ENCODE assay signal across 9 mouse cellular contexts in genomic region chr6:38650263-38650937, GRCm38 (mm10). TPM values are rescaled to one million over a fixed set of nuclear protein-coding genes. Genes with fewer than 3 reads are reported as not detected.
DNase-seq lines count a peak whose midpoint lies in the region; ATAC-seq and TF ChIP-seq lines count a peak whose summit lies in the region.
"Had no signal": no experiment of that assay in that cellular context is flagged by ENCODE, and none has a peak within 500 bp of the region (broad histone marks: within the 10 kb centered on the region; RNA-seq: fewer than 3 reads in every experiment).

No protein-coding gene starts in this region.

- no peaks in the 10 kb centered on the region for H3K27me3 ChIP-seq in MEL (ENCODE audit: control insufficient read depth in 1 of 2, insufficient read depth in 2 of 2, low read length in 2 of 2)
- no peaks in the 10 kb centered on the region; the same call in 1 of the 2 replicates for H3K27me3 ChIP-seq in hindbrain, embryonic 13.5 days
- H3K27me3 ChIP-seq: limb, embryonic 12.5 days had no signal

- TF ChIP-seq EP300 in MEL (IDR thresholded peaks at IDR 0.05; ENCODE audit: low read depth in 1 of 2, low read length in 2 of 2): no peak

- peak; percentile 94 for TF ChIP-seq RAD21 in MEL (IDR thresholded peaks at IDR 0.05; ENCODE audit: low read depth, low read length)

- peaks cover 0 to 4% of the 10 kb centered on the region in 2 experiments; a peak in 1 of 4 replicates for H3K36me3 ChIP-seq in MEL (ENCODE audit: control insufficient read depth in 1 of 2, insufficient read depth in 2 of 2, low read length in 2 of 2)
- no peaks in the 10 kb centered on the region for H3K36me3 ChIP-seq in hindbrain, embryonic 13.5 days
- H3K36me3 ChIP-seq: limb, embryonic 12.5 days had no signal

- TF ChIP-seq POLR2A in MEL (IDR thresholded peaks at IDR 0.05; ENCODE audit: control insufficient read depth in 1 of 2, insufficient read depth in 1 of 2, low read depth in 1 of 2, low read length in 2 of 2, poor library complexity in 1 of 2): no peak

- no peak overlapping the region for H3K4me3 ChIP-seq in MEL (ENCODE audit: control insufficient read depth in 1 of 2, insufficient read depth in 1 of 2, low read depth in 2 of 2, low read length in 2 of 2)
- no peak overlapping the region for H3K4me3 ChIP-seq in hindbrain, embryonic 13.5 days
- H3K4me3 ChIP-seq: limb, embryonic 12.5 days had no signal

- no peak overlapping the region for H3K4me2 ChIP-seq in hindbrain, embryonic 13.5 days
- H3K4me2 ChIP-seq: limb, embryonic 12.5 days had no signal

- H3K27ac ChIP-seq in MEL (ENCODE audit: control insufficient read depth, low read depth, low read length): no peak overlapping the region
- no peak overlapping the region for H3K27ac ChIP-seq in hindbrain, embryonic 13.5 days
- H3K27ac ChIP-seq: limb, embryonic 12.5 days had no signal

- H3K9me3 ChIP-seq in MEL (replicated peaks; ENCODE audit: insufficient read depth, low read length): no peaks in the 10 kb centered on the region
- H3K9me3 ChIP-seq in hindbrain, embryonic 13.5 days: no peaks in the 10 kb centered on the region

- WGBS in hindbrain, embryonic 13.5 days: 45% methylated on average over 14 of the region's 14 CpGs

- no peak overlapping the region for H3K9ac ChIP-seq in MEL (ENCODE audit: control insufficient read depth, low read depth, low read length, poor library complexity, severe bottlenecking)
- H3K9ac ChIP-seq in hindbrain, embryonic 13.5 days: no peak overlapping the region
- H3K9ac ChIP-seq: limb, embryonic 12.5 days had no signal

- DNase-seq in MEL (ENCODE audit: low read depth, low spot score): peak; percentile 87
- peak; percentile 87 for DNase-seq in brain, adult 2 months (ENCODE audit: low read depth, low spot score)
- peak; percentile 64 for DNase-seq in layer of hippocampus, adult 9-11 months
- DNase-seq in lung, postnatal 25 days (ENCODE audit: low spot score): peak; percentile 63
- peak; percentile 77 for DNase-seq in retina, postnatal 7 days (ENCODE audit: low read depth, low spot score)
- peak; percentile 74 for DNase-seq in thymus, postnatal 4 days

- peak; percentile 95 for ATAC-seq in erythroblast, adult 5-6 weeks (replicated peaks; ENCODE audit: low FRiP score, poor library complexity, severe bottlenecking)
- peak; percentile 76 for ATAC-seq in hindbrain, embryonic 13.5 days (ENCODE audit: low FRiP score)

- TF ChIP-seq CTCF in MEL (IDR thresholded peaks at IDR 0.05 in 2 of 3, conservative IDR thresholded peaks at IDR 0.05 in 1 of 3; ENCODE audit: control insufficient read depth in 1 of 3, insufficient read depth in 1 of 3, low read depth in 2 of 3, low read length in 3 of 3, poor library complexity in 1 of 3, severe bottlenecking in 1 of 3): peak; percentile 93 to 98 (median 97)

- H3K79me2 ChIP-seq in MEL (ENCODE audit: control insufficient read depth, insufficient read depth, low read length, poor library complexity): no peaks in the 10 kb centered on the region

- H3K4me1 ChIP-seq in MEL (ENCODE audit: control insufficient read depth in 1 of 2, insufficient read depth in 2 of 2, low read length in 2 of 2): 0 out of 4 replicates have a peak, but pooled peaks cover 0 to 8% of the 10 kb centered on the region in 2 experiments
- no peaks in the 10 kb centered on the region for H3K4me1 ChIP-seq in hindbrain, embryonic 13.5 days (replicated peaks)
- H3K4me1 ChIP-seq: limb, embryonic 12.5 days had no signal

TF ChIP-seq in MEL, 35 proteins besides CTCF, POLR2A, EP300 and RAD21:
- 0 out of 2 replicates have a peak, but pooled peaks have one; percentile 20 for TF ChIP-seq SIN3A (IDR thresholded peaks at IDR 0.05; ENCODE audit: low read length)
- TF ChIP-seq MAZ (IDR thresholded peaks at IDR 0.05; ENCODE audit: low read depth, low read length): no peak
- TF ChIP-seq ZNF384 (IDR thresholded peaks at IDR 0.05; ENCODE audit: low read depth, low read length): no peak
- peak; percentile 97 for TF ChIP-seq SMC3 (IDR thresholded peaks at IDR 0.05; ENCODE audit: low read depth, low read length)
- peak; percentile 92 for TF ChIP-seq ZC3H11A (IDR thresholded peaks at IDR 0.05; ENCODE audit: low read depth, low read length)

RNA-seq across cellular contexts. Expression of gene Clec2l, which starts 12.5 kb away (rescaled TPM):
- 5.3 and 6.0 TPM in 2 replicates for total RNA-seq in MEL (2012; rRNA removed)
- 10 to 100 TPM in 1 of 2 experiments, not detected in 1; 10.4 TPM for polyA plus RNA-seq in MEL (2012; ENCODE audit: insufficient read depth in 1 of 2, insufficient read length in 2 of 2, low read depth in 1 of 2, low replicate concordance in 2 of 2, missing spikeins in 1 of 2)
- not detected in 2 replicates for total RNA-seq in erythroblast, adult 5-6 weeks (2015; ENCODE audit: low replicate concordance)
- total RNA-seq in erythroblast, adult 5-6 weeks (2017; ENCODE audit: low replicate concordance): 0.84 TPM in 1 of 2 replicates, not detected in the other
- polyA plus RNA-seq in hindbrain, embryonic 13.5 days (2015; fragmentation: Nextera tagmentation; extraction: Ambion mirVana): 8.9 and 11.2 TPM in 2 replicates

RNA-seq across cellular contexts. Expression of gene Klrg2, which starts 13.4 kb away (rescaled TPM):
- total RNA-seq in MEL (2012; rRNA removed): 1.0 and 1.2 TPM in 2 replicates
- 1 to 10 TPM in 1 of 2 experiments, not detected in 1; 6.2 TPM for polyA plus RNA-seq in MEL (2012; ENCODE audit: insufficient read depth in 1 of 2, insufficient read length in 2 of 2, low read depth in 1 of 2, low replicate concordance in 2 of 2, missing spikeins in 1 of 2)
- not detected in 2 replicates for total RNA-seq in erythroblast, adult 5-6 weeks (2015; ENCODE audit: low replicate concordance)
- total RNA-seq in erythroblast, adult 5-6 weeks (2017; ENCODE audit: low replicate concordance): not detected in 2 replicates
- 0.05 and 0.14 TPM in 2 replicates for polyA plus RNA-seq in hindbrain, embryonic 13.5 days (2015; fragmentation: Nextera tagmentation; extraction: Ambion mirVana)
